Mouse (Mus musculus): ENCODE measurements around the gene Adamts17. TPM values are rescaled to one million over a fixed set of nuclear protein-coding genes. Genes with fewer than 3 reads are reported as not detected.

Adamts17 gene
- total and polyA plus RNA-seq, 3 experiments: 0.33 to 0.42 TPM; not detected in 1

- no peaks in the 10 kb centered on the region for H3K27me3 ChIP-seq (ENCODE audit: control insufficient read depth in 1 of 2, insufficient read depth in 2 of 2, low read length in 2 of 2)
- TF ChIP-seq USF1 (IDR thresholded peaks at IDR 0.05; ENCODE audit: low read depth, low read length): no peak
- TF ChIP-seq ZC3H11A (IDR thresholded peaks at IDR 0.05; ENCODE audit: low read depth, low read length): no peak
- no peak for TF ChIP-seq MXI1 (IDR thresholded peaks at IDR 0.05; ENCODE audit: low read depth, low read length)
- TF ChIP-seq CTCF (IDR thresholded peaks at IDR 0.05 in 2 of 3, conservative IDR thresholded peaks at IDR 0.05 in 1 of 3; ENCODE audit: control insufficient read depth in 1 of 3, insufficient read depth in 1 of 3, low read depth in 2 of 3, low read length in 3 of 3, poor library complexity in 1 of 3, severe bottlenecking in 1 of 3): no peak
- TF ChIP-seq HCFC1 (IDR thresholded peaks at IDR 0.05; ENCODE audit: low read depth, low read length): no peak
- no peak for TF ChIP-seq JUND (IDR thresholded peaks at IDR 0.05; ENCODE audit: low read depth, low read length)
- TF ChIP-seq ELF1 (IDR thresholded peaks at IDR 0.05; ENCODE audit: low read depth, low read length): no peak
- no peak for TF ChIP-seq MYB (IDR thresholded peaks at IDR 0.05; ENCODE audit: low read depth, low read length)
- TF ChIP-seq CHD2 (IDR thresholded peaks at IDR 0.05; ENCODE audit: low read length): no peak
- TF ChIP-seq MAFK (IDR thresholded peaks at IDR 0.05; ENCODE audit: borderline replicate concordance, low read depth, low read length): no peak
- TF ChIP-seq ZMIZ1 (IDR thresholded peaks at IDR 0.05; ENCODE audit: low read depth, low read length): no peak
- no peak for TF ChIP-seq UBTF (IDR thresholded peaks at IDR 0.05; ENCODE audit: borderline replicate concordance, insufficient read depth, low read depth, low read length)
- no peak for TF ChIP-seq NRF1 (IDR thresholded peaks at IDR 0.05; ENCODE audit: insufficient read depth, low read depth, low read length, poor library complexity, severe bottlenecking)
- no peak for TF ChIP-seq NELFE (IDR thresholded peaks at IDR 0.05; ENCODE audit: low read depth, low read length)
- H3K9ac ChIP-seq (ENCODE audit: control insufficient read depth, low read depth, low read length, poor library complexity, severe bottlenecking): no peak overlapping the region
- no peaks in the 10 kb centered on the region for H3K36me3 ChIP-seq (ENCODE audit: control insufficient read depth in 1 of 2, insufficient read depth in 2 of 2, low read length in 2 of 2)
- no peak for DNase-seq (ENCODE audit: low read depth, low spot score)
- H3K27ac ChIP-seq (ENCODE audit: control insufficient read depth, low read depth, low read length): no peak overlapping the region
- no peaks in the 10 kb centered on the region for H3K79me2 ChIP-seq (ENCODE audit: control insufficient read depth, insufficient read depth, low read length, poor library complexity)
- no peak overlapping the region for H3K4me3 ChIP-seq (ENCODE audit: control insufficient read depth in 1 of 2, insufficient read depth in 1 of 2, low read depth in 2 of 2, low read length in 2 of 2)
- H3K9me3 ChIP-seq (replicated peaks; ENCODE audit: insufficient read depth, low read length): no peaks in the 10 kb centered on the region
- H3K4me1 ChIP-seq (ENCODE audit: control insufficient read depth in 1 of 2, insufficient read depth in 2 of 2, low read length in 2 of 2): peaks cover 0 to 4% of the 10 kb centered on the region in 2 experiments; a peak in 1 of 4 replicates
Measured at GRCm38 (mm10) chr7:66843846-66844245, 4.3 kb downstream of the Adamts17 start.

- Histone ChIP-seq H3K9me3 (replicated peaks; ENCODE audit: insufficient read depth, low read length) (no peaks in the 10 kb centered on the region), H3K36me3 (ENCODE audit: control insufficient read depth in 1 of 2, insufficient read depth in 2 of 2, low read length in 2 of 2) (no peaks in the 10 kb centered on the region), H3K79me2 (ENCODE audit: control insufficient read depth, insufficient read depth, low read length, poor library complexity) (no peaks in the 10 kb centered on the region), H3K4me3 (ENCODE audit: control insufficient read depth in 1 of 2, insufficient read depth in 1 of 2, low read depth in 2 of 2, low read length in 2 of 2) (no peak overlapping the region), H3K4me1 (ENCODE audit: control insufficient read depth in 1 of 2, insufficient read depth in 2 of 2, low read length in 2 of 2) (peaks cover 0 to 8% of the 10 kb centered on the region in 2 experiments; a peak in 1 of 4 replicates), H3K9ac (ENCODE audit: control insufficient read depth, low read depth, low read length, poor library complexity, severe bottlenecking) (no peak overlapping the region), H3K27me3 (ENCODE audit: control insufficient read depth in 1 of 2, insufficient read depth in 2 of 2, low read length in 2 of 2) (no peaks in the 10 kb centered on the region), H3K27ac (ENCODE audit: control insufficient read depth, low read depth, low read length) (no peak overlapping the region)
- no peak for TF ChIP-seq TCF12 (IDR thresholded peaks at IDR 0.05; ENCODE audit: low read depth, low read length)
- TF ChIP-seq CTCF (IDR thresholded peaks at IDR 0.05 in 2 of 3, conservative IDR thresholded peaks at IDR 0.05 in 1 of 3; ENCODE audit: control insufficient read depth in 1 of 3, insufficient read depth in 1 of 3, low read depth in 2 of 3, low read length in 3 of 3, poor library complexity in 1 of 3, severe bottlenecking in 1 of 3): no peak
- TF ChIP-seq RAD21 (IDR thresholded peaks at IDR 0.05; ENCODE audit: low read depth, low read length): no peak
- TF ChIP-seq GABPA (IDR thresholded peaks at IDR 0.05; ENCODE audit: low read depth, low read length): no peak
- TF ChIP-seq ZC3H11A (IDR thresholded peaks at IDR 0.05; ENCODE audit: low read depth, low read length): no peak
- TF ChIP-seq GATA1 (IDR thresholded peaks at IDR 0.05; ENCODE audit: low read depth, low read length): no peak
- no peak for TF ChIP-seq MXI1 (IDR thresholded peaks at IDR 0.05; ENCODE audit: low read depth, low read length)
- TF ChIP-seq MYB (IDR thresholded peaks at IDR 0.05; ENCODE audit: low read depth, low read length): no peak
- TF ChIP-seq CHD2 (IDR thresholded peaks at IDR 0.05; ENCODE audit: low read length): no peak
- TF ChIP-seq UBTF (IDR thresholded peaks at IDR 0.05; ENCODE audit: borderline replicate concordance, insufficient read depth, low read depth, low read length): no peak
- no peak for TF ChIP-seq CHD1 (IDR thresholded peaks at IDR 0.05; ENCODE audit: low read depth, low read length)
- no peak for TF ChIP-seq EP300 (IDR thresholded peaks at IDR 0.05; ENCODE audit: low read depth in 1 of 2, low read length in 2 of 2)
- no peak for TF ChIP-seq ZNF384 (IDR thresholded peaks at IDR 0.05; ENCODE audit: low read depth, low read length)
- no peak for TF ChIP-seq ZMIZ1 (IDR thresholded peaks at IDR 0.05; ENCODE audit: low read depth, low read length)
- no peak for TF ChIP-seq KAT2A (conservative IDR thresholded peaks at IDR 0.05; ENCODE audit: low read depth, low read length)
- no peak for TF ChIP-seq HCFC1 (IDR thresholded peaks at IDR 0.05; ENCODE audit: low read depth, low read length)
- TF ChIP-seq ETS1 (IDR thresholded peaks at IDR 0.05; ENCODE audit: low read depth, low read length): no peak
- TF ChIP-seq SIN3A (IDR thresholded peaks at IDR 0.05; ENCODE audit: low read length): no peak
- no peak for DNase-seq (ENCODE audit: low read depth, low spot score)
Measured at GRCm38 (mm10) chr7:66846582-66846981, 7.0 kb downstream of the Adamts17 start.

Data from MEL (cell line).